Mouse (Mus musculus) hindbrain, embryonic 16.5 days (tissue): ENCODE measurements around the gene Frmd4b. TPM values are rescaled to one million over a fixed set of nuclear protein-coding genes. Genes with fewer than 3 reads are reported as not detected.

Experiments
- ATAC-seq: fragments of 200-750 bp; cut with Nextera tagmentation; 2 replicates; pipeline ENCODE4 v1.8.0; 2017; ENCODE audit warnings: moderate TSS enrichment, moderate library complexity
- H3K27ac ChIP-seq: fragments of 300-500 bp; sonication (generic); 2 replicates; pipeline ENCODE4 v1.5.1; 2014; ENCODE audit warnings: low read depth, mild to moderate bottlenecking, control low read depth, low read length, moderate library complexity
- H3K27me3 ChIP-seq: fragments of 300-500 bp; sonication (generic); replicated peaks from 2 replicates; pipeline ENCODE4 v1.6.1; 2014; ENCODE audit warnings: low read length; ENCODE audit not compliant: control insufficient read depth, insufficient read depth
- H3K36me3 ChIP-seq: fragments of 300-500 bp; sonication (generic); 2 replicates; pipeline ENCODE4 v1.6.1; 2014; ENCODE audit warnings: mild to moderate bottlenecking, low read length, moderate library complexity, mixed read lengths; ENCODE audit not compliant: control insufficient read depth, insufficient read depth
- H3K4me1 ChIP-seq: fragments of 300-500 bp; sonication (generic); 2 replicates; pipeline ENCODE4 v1.6.1; 2014; ENCODE audit warnings: low read depth, low read length; ENCODE audit not compliant: control insufficient read depth, insufficient read depth
- H3K4me2 ChIP-seq: fragments of 300-500 bp; sonication (generic); 2 replicates; pipeline ENCODE4 v1.6.1; 2014; ENCODE audit warnings: mild to moderate bottlenecking, low read length, control low read depth, moderate library complexity
- H3K4me3 ChIP-seq: fragments of 300-500 bp; sonication (generic); 2 replicates; pipeline ENCODE4 v1.5.1; 2014; ENCODE audit warnings: mild to moderate bottlenecking, low read length, control low read depth, moderate library complexity
- H3K9ac ChIP-seq: fragments of 300-500 bp; sonication (generic); 2 replicates; pipeline ENCODE4 v1.6.1; 2014; ENCODE audit warnings: low read depth, mild to moderate bottlenecking, control low read depth, low read length, moderate library complexity
- H3K9me3 ChIP-seq: fragments of 300-500 bp; sonication (generic); 2 replicates; pipeline ENCODE4 v1.6.1; 2014; ENCODE audit warnings: mild to moderate bottlenecking, low read length, moderate library complexity; ENCODE audit not compliant: control insufficient read depth
- WGBS: fragments of 180-500 bp; shearing (Covaris S2); extraction: QIAGEN DNeasy Blood & Tissue Kit; methylation state at CpG from one replicate; pipeline ENCODE4 v1.1.7; 2014; 5-methylcytosine and 5-hydroxymethylcytosine counted together
- polyA plus RNA-seq: library from polyadenylated mRNA; unstranded; fragments of >200 nt; fragmentation: Nextera tagmentation; extraction: Ambion mirVana; gene quantifications from 2 replicates; pipeline ENCODE4 v1.2.1, GENCODE M21; 2015

The Frmd4b gene
- polyA plus RNA-seq, 1 experiment from 2014 or later, result 15.8 TPM

DNA sequence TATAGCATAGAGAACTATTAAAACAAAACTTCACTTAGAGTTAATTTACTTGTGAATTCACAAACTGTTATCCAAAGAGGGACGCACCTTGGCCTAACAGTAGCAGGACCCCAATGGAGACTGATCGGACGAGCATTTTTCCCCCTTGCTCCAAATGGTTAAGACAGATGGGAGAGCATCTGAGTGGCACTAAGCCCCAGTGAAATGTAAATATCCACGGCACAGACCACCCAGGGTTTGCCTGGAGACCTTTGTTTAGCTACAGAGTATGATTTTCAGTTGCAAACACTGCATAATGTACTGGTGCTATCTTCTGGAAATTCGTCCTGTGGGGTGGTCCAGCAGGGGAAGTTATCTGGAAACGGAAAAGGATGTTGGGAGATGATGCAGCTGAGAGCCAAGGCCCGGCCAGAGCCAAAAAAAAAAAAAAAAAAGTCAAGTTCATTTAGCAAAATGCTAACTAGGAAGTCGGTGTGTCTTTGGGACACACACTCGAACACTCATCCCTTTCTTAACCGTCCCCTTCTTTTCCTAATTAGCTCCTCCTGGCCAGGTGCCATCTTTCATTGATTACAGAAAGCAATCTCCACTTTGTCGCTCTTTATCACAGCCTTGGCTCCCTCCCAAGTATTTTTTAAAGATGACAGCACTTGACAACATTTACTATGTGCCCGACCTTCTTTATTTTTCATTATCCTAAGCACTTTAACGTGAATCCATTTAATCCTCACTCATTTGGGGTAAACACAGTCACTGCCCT, 95.9 kb downstream of the Frmd4b start:
- no peak overlapping the region for H3K9ac ChIP-seq
- 30% methylated on average over 13 of the region's 13 CpGs for WGBS
- H3K9me3 ChIP-seq, result no peaks in the 10 kb centered on the region
- H3K4me1 ChIP-seq, result peaks cover 4% of the 10 kb centered on the region
- no peak for ATAC-seq
- no peaks in the 10 kb centered on the region; the same call in 1 of the 2 replicates for H3K27me3 ChIP-seq
- H3K4me2 ChIP-seq, result no peak overlapping the region
- H3K27ac ChIP-seq, result no peak overlapping the region
- H3K4me3 ChIP-seq, result no peak overlapping the region
- H3K36me3 ChIP-seq, result no peaks in the 10 kb centered on the region

DNA sequence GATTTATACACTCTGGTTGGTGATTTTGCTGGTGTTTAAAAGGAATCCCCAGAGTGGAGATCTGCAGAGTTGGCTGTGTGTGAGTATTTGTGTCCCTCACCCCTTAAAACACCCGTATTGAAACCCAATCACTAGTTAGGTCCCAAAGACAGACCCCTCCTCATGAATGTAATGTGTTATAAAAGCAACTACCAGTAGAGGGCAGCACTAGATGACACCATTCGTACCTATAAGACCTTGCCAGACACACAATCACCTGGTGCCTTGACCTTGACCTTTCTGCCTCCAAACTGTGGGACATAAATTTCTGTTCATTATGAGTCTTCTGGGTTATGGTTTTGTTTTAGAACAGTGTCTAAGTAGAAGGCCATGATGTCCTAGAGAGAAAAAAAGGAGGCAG, 96.8 kb downstream of the Frmd4b start:
- no peak overlapping the region for H3K4me3 ChIP-seq
- no peak overlapping the region for H3K27ac ChIP-seq
- peaks cover 4% of the 10 kb centered on the region for H3K4me1 ChIP-seq
- ATAC-seq, result no peak
- no peaks in the 10 kb centered on the region for H3K9me3 ChIP-seq
- H3K9ac ChIP-seq, result no peak overlapping the region
- 42% methylated on average over 2 of the region's 2 CpGs for WGBS
- no peaks in the 10 kb centered on the region for H3K36me3 ChIP-seq
- no peak overlapping the region for H3K4me2 ChIP-seq
- H3K27me3 ChIP-seq, result no peaks in the 10 kb centered on the region

DNA sequence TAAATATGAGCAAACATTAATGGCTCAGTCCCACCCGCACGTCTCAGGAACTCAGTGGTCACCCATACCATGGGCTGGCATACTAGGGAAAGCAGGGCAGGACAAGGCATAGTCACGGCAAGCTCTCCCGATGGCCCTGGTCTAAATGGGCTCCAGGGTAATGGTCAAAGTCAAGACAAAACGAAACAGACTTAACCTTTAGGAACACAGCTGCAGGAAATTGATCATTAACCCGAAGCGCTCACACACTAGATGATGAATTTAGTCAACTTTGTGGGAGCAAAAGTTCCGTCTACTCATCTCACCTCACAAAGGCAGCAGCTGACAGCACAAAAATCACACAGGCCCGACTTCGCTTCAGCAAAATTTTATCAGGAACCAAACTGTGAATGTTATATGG, 97.8 kb downstream of the Frmd4b start:
- 90% methylated on average over 10 of the region's 10 CpGs for WGBS
- no peaks in the 10 kb centered on the region for H3K9me3 ChIP-seq
- H3K36me3 ChIP-seq, result no peaks in the 10 kb centered on the region
- H3K4me1 ChIP-seq, result peaks cover 4% of the 10 kb centered on the region
- no peak for ATAC-seq
- no peak overlapping the region for H3K9ac ChIP-seq
- H3K27me3 ChIP-seq, result no peaks in the 10 kb centered on the region
- H3K4me3 ChIP-seq, result no peak overlapping the region
- H3K4me2 ChIP-seq, result no peak overlapping the region
- H3K27ac ChIP-seq, result no peak overlapping the region

DNA sequence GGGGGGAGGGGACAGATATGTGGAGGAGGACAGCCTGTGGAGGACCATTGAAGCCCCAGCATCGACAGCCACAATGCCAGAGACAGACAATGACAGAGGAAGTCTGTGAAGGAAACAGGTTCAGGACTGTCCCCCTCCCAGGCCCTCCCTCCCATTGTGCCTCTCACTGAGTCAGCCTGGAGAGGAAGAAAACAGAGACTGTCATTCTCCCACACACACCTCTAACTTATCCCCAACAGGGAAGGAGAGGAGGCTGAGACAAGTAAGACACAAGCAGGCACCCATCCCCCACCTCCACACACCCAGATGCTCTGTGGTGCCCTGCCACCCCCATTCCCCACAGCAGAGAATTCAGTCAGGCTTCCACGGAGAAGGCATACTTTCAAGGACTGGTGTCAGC, 98.9 kb downstream of the Frmd4b start:
- no peak for ATAC-seq
- Histone ChIP-seq H3K27ac (no peak overlapping the region), H3K27me3 (no peaks in the 10 kb centered on the region), H3K4me1 (peaks cover 4% of the 10 kb centered on the region), H3K9ac (no peak overlapping the region), H3K4me3 (no peak overlapping the region), H3K9me3 (no peaks in the 10 kb centered on the region), H3K4me2 (no peak overlapping the region), H3K36me3 (no peaks in the 10 kb centered on the region)
- WGBS, result 16% methylated on average over 2 of the region's 2 CpGs

GRCm38 (mm10) chr6:97517616-97518235, 99.6 kb downstream of the Frmd4b start:
- no peak for ATAC-seq
- no peaks in the 10 kb centered on the region for H3K9me3 ChIP-seq
- H3K27ac ChIP-seq, result no peak overlapping the region
- H3K4me3 ChIP-seq, result no peak overlapping the region
- 40% methylated on average over 12 of the region's 12 CpGs for whole genome bisulfite sequencing
- H3K4me1 ChIP-seq, result peaks cover 4% of the 10 kb centered on the region; the same call in 1 of the 2 replicates
- H3K4me2 ChIP-seq, result no peak overlapping the region
- H3K36me3 ChIP-seq, result no peaks in the 10 kb centered on the region
- no peak overlapping the region for H3K9ac ChIP-seq
- H3K27me3 ChIP-seq, result no peaks in the 10 kb centered on the region

GRCm38 (mm10) chr6:97516941-97517340, 100.4 kb downstream of the Frmd4b start:
- peaks cover 4% of the 10 kb centered on the region; the same call in 1 of the 2 replicates for H3K4me1 ChIP-seq
- no peaks in the 10 kb centered on the region for H3K27me3 ChIP-seq
- no peaks in the 10 kb centered on the region for H3K9me3 ChIP-seq
- 76% methylated on average over 5 of the region's 5 CpGs for WGBS
- H3K27ac ChIP-seq, result no peak overlapping the region
- no peak overlapping the region for H3K4me2 ChIP-seq
- no peak overlapping the region for H3K9ac ChIP-seq
- no peak overlapping the region for H3K4me3 ChIP-seq
- H3K36me3 ChIP-seq, result no peaks in the 10 kb centered on the region
- no peak for ATAC-seq

GRCm38 (mm10) chr6:97510771-97511170, 106.6 kb downstream of the Frmd4b start:
- 51% methylated on average over 8 of the region's 8 CpGs for WGBS
- Histone ChIP-seq H3K27me3 (no peaks in the 10 kb centered on the region), H3K36me3 (no peaks in the 10 kb centered on the region), H3K9me3 (no peaks in the 10 kb centered on the region), H3K4me2 (no peak overlapping the region), H3K27ac (no peak overlapping the region), H3K9ac (no peak overlapping the region), H3K4me3 (no peak overlapping the region), H3K4me1 (peaks cover 2% of the 10 kb centered on the region; the same call in 1 of the 2 replicates)
- ATAC-seq, result no peak

DNA sequence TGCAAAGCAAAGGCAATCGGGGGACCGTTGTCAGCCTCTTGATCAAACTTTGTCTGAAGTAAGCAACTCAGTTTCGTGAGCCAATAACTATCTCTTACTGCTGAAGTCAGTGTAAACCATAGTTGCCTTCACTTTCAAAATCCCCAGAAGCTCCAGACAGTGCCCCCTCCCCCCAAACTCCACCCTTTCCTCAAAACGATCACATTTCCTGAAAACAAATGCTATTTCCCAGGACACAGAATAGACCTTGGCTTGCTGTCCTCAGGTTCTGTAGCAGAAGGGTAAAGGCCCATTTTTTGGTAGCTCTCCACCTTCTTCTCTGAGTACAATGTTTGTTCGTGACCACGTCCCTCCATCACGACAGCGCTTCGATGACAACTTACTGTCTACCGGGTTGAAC, 107.9 kb downstream of the Frmd4b start:
- Histone ChIP-seq H3K36me3 (no peaks in the 10 kb centered on the region), H3K27ac (no peak overlapping the region), H3K27me3 (no peaks in the 10 kb centered on the region), H3K9ac (no peak overlapping the region), H3K4me3 (no peak overlapping the region), H3K4me1 (peaks cover 2% of the 10 kb centered on the region; the same call in 1 of the 2 replicates), H3K4me2 (no peak overlapping the region), H3K9me3 (no peaks in the 10 kb centered on the region)
- no peak for ATAC-seq
- 89% methylated on average over 10 of the region's 10 CpGs for WGBS

DNA sequence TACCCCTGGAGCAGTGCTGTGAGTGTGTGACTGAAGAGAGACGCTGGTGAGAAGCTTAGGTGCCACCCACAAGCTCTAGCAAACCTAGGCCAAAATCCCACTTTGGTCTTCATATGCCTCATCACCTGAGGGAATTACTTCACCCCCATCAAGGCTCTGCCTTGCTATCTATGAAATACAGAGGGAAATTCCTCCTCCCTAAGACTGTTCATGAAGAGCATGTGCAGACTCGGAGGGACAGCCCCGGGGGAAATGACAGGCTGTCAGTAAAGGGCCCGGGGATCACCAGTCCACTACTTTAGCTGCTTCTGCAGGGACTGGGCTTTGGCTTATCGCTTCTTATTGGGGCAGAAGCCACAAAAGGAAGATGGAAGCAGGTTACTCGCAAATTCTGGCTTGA, 108.9 kb downstream of the Frmd4b start:
- Histone ChIP-seq H3K27ac (no peak overlapping the region), H3K9ac (no peak overlapping the region), H3K4me2 (no peak overlapping the region), H3K27me3 (no peaks in the 10 kb centered on the region), H3K9me3 (no peaks in the 10 kb centered on the region), H3K4me3 (no peak overlapping the region), H3K36me3 (no peaks in the 10 kb centered on the region), H3K4me1 (peaks cover 2% of the 10 kb centered on the region; the same call in 1 of the 2 replicates)
- no peak for ATAC-seq
- 80% methylated on average over 6 of the region's 6 CpGs for WGBS
